Mouse (Mus musculus) myocyte (in vitro differentiated cells): ENCODE measurements around the gene Diras1. TPM values are rescaled to one million over a fixed set of nuclear protein-coding genes. Genes with fewer than 3 reads are reported as not detected.
"Not testable (repeated sequence)": the region's sequence is repeated elsewhere in the genome, so short reads cannot be mapped to it uniquely, and the experiment has no call there.

Source experiments
- H3K27me3 ChIP-seq: one replicate; pipeline ENCODE4 v1.6.1; 2011; ENCODE audit not compliant: control insufficient read depth, insufficient read depth, insufficient read length
- H3K36me3 ChIP-seq: one replicate; pipeline ENCODE4 v1.6.1; 2011; ENCODE audit not compliant: control insufficient read depth, insufficient read depth
- H3K4me2 ChIP-seq: one replicate; pipeline ENCODE4 v1.6.1; 2011; ENCODE audit warnings: low read depth, control low read depth
- H3K4me3 ChIP-seq: one replicate; pipeline ENCODE4 v1.5.1; 2011; ENCODE audit warnings: mild to moderate bottlenecking, control low read depth, moderate library complexity
- H3K79me2 ChIP-seq: one replicate; pipeline ENCODE4 v1.6.1; 2011; ENCODE audit not compliant: control insufficient read depth, insufficient read depth
- H3ac ChIP-seq: one replicate; pipeline ENCODE4 v1.6.1; 2011; ENCODE audit not compliant: control insufficient read depth, insufficient read length
- CEBPB ChIP-seq: IDR thresholded peaks from 2 replicates; pipeline ENCODE4 v1.6.1; 2011; ENCODE audit warnings: mild to moderate bottlenecking, moderate library complexity; ENCODE audit not compliant: poor library complexity, insufficient read depth, severe bottlenecking
- E2F4 ChIP-seq: IDR thresholded peaks from one replicate; pipeline ENCODE4 v1.6.1; 2011; ENCODE audit warnings: mild to moderate bottlenecking, control low read depth, moderate library complexity; ENCODE audit not compliant: insufficient read depth
- MAX ChIP-seq: IDR thresholded peaks from one replicate; pipeline ENCODE4 v1.6.1; 2011; ENCODE audit warnings: low read depth, mild to moderate bottlenecking, control low read depth
- MYOD1 ChIP-seq, 3 experiments: IDR thresholded peaks; one replicate each; pipeline ENCODE4 v1.6.1; 2011; ENCODE audit warnings: control low read depth in 2 of 3, low read depth in 2 of 3, mild to moderate bottlenecking in 2 of 3, moderate library complexity in 1 of 3; ENCODE audit not compliant: insufficient read length in 2 of 3, control insufficient read depth in 1 of 3
- MYOG ChIP-seq, 3 experiments: IDR thresholded peaks; one replicate each; pipeline ENCODE4 v1.6.1; 2011; ENCODE audit warnings: control low read depth in 2 of 3, low read depth in 2 of 3, mild to moderate bottlenecking in 2 of 3; ENCODE audit not compliant: insufficient read length in 2 of 3, control insufficient read depth in 1 of 3, insufficient read depth in 1 of 3
- POLR2A ChIP-seq: IDR thresholded peaks from one replicate; pipeline ENCODE4 v1.6.1; 2011; ENCODE audit warnings: low read depth, mild to moderate bottlenecking, control low read depth, moderate library complexity; ENCODE audit not compliant: insufficient read length
- POLR2AphosphoS2 ChIP-seq: IDR thresholded peaks from one replicate; pipeline ENCODE4 v1.6.1; 2011; ENCODE audit warnings: low read depth, control low read depth; ENCODE audit not compliant: insufficient read length
- REST ChIP-seq: IDR thresholded peaks from one replicate; pipeline ENCODE4 v1.6.1; 2011; ENCODE audit warnings: mild to moderate bottlenecking, control low read depth, moderate library complexity; ENCODE audit not compliant: insufficient read depth, insufficient read length
- SRF ChIP-seq: IDR thresholded peaks from one replicate; pipeline ENCODE4 v1.6.1; 2011; ENCODE audit warnings: low read depth; ENCODE audit not compliant: control insufficient read depth, insufficient read length
- TCF12 ChIP-seq: IDR thresholded peaks from one replicate; pipeline ENCODE4 v1.6.1; 2011; ENCODE audit warnings: mild to moderate bottlenecking, control low read depth; ENCODE audit not compliant: poor library complexity, insufficient read depth, severe bottlenecking
- TCF3 ChIP-seq: IDR thresholded peaks from one replicate; pipeline ENCODE4 v1.6.1; 2011; ENCODE audit warnings: low read depth, control low read depth; ENCODE audit not compliant: insufficient read length
- USF1 ChIP-seq: IDR thresholded peaks from one replicate; pipeline ENCODE4 v1.6.1; 2011; ENCODE audit warnings: low read depth, mild to moderate bottlenecking, control low read depth, moderate library complexity
- polyA plus RNA-seq: library from polyadenylated mRNA; unstranded; fragments of >200 nt; fragmentation: generic; extraction: Trizol; gene quantifications from one replicate; pipeline ENCODE4 v1.2.1, GENCODE M21; 2012; ENCODE audit warnings: missing spikeins

Diras1 gene
- polyA plus RNA-seq, 1 experiment, result 0.42 TPM

DNA sequence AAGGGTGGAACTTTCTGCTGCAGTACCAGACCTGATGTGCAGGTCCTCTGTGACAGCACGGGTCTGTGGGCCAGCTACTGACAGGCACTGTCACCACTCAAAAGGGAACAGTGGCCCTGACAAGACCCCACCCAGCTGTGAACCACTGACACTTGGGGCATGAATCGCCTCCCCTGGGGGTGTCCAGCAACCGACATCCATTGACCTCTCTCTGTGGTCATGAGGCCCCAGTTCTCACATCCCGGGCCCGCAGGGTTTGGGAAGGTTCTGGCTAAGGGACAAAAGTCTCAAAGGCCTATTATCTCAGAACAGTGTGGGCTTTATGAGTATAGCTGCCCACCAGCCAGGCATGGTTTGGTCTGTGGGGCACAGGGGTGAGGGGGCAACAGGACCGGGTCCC lies 29.7 kb upstream of the Diras1 start:
- H3K79me2 ChIP-seq, result peaks cover 70% of the 10 kb centered on the region
- TF ChIP-seq MAX (no peak), USF1 (no peak), TCF3 (no peak), MYOG (IDR thresholded peaks at IDR 0.05; ENCODE audit: control insufficient read depth in 1 of 3, insufficient read depth in 1 of 3, insufficient read length in 2 of 3, low read depth in 2 of 3) (no peak), POLR2A (no peak), E2F4 (no peak), REST (no peak), TCF12 (no peak)
- H3ac ChIP-seq, result no peak overlapping the region
- no peaks in the 10 kb centered on the region for H3K27me3 ChIP-seq
- no peak overlapping the region for H3K4me3 ChIP-seq
- no peak overlapping the region for H3K4me2 ChIP-seq
- H3K36me3 ChIP-seq, result peaks cover 3% of the 10 kb centered on the region

DNA sequence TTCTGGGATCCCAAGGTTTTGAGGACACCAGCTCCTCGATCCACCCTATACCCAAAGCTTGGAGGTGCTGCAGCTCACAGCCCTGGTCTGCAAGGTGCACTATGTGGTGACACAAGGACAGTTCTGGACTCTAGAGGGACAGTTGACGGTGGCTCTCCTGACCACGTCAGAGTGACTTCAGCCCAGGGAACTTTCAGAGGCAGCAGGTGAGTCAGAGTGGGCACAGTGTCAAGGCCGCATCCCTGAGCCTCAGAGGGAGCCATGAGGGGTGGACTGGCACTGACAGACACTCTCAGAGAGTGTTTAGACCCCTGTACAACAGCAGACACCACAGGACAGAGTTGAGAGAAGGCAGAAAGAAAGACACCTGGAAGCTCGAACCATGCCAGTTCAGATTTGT lies 27.1 kb upstream of the Diras1 start:
- Histone ChIP-seq H3K27me3 (no peaks in the 10 kb centered on the region), H3K4me2 (no peak overlapping the region), H3ac (no peak overlapping the region), H3K36me3 (peaks cover 12% of the 10 kb centered on the region), H3K4me3 (no peak overlapping the region), H3K79me2 (peaks cover 46% of the 10 kb centered on the region)
- TF ChIP-seq MYOG (IDR thresholded peaks at IDR 0.05; ENCODE audit: control insufficient read depth in 1 of 3, insufficient read depth in 1 of 3, insufficient read length in 2 of 3, low read depth in 2 of 3), result no peak
- TF ChIP-seq USF1, result no peak
- no peak for TF ChIP-seq MYOD1 (IDR thresholded peaks at IDR 0.05; ENCODE audit: control insufficient read depth in 1 of 3, insufficient read length in 2 of 3, low read depth in 2 of 3)
- no peak for TF ChIP-seq CEBPB
- no peak for TF ChIP-seq E2F4
- TF ChIP-seq POLR2AphosphoS2, result no peak
- TF ChIP-seq POLR2A, result no peak
- no peak for TF ChIP-seq REST
- no peak for TF ChIP-seq MAX
- no peak for TF ChIP-seq SRF
- no peak for TF ChIP-seq TCF3
- no peak for TF ChIP-seq TCF12

DNA sequence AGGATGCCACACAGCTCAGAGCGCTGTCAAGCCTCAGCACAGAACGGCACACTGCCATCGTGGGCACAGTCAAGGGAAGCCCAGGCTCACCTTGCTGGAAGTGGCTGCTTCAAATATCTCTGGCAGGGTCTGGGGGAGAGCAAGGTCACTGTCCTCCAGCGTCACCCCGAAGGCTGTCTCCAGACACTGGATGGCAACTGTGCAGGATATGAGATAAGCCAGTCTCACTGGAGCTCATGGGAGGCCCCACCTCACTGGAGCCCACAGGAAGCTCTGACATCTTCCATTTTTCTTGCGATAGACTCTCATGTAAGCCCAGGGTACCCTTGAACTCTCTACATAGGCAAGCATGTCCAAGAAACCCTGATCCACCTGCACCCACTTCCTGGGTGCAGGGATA lies 25.7 kb upstream of the Diras1 start:
- peaks cover 16% of the 10 kb centered on the region for H3K36me3 ChIP-seq
- no peak overlapping the region for H3K4me3 ChIP-seq
- H3K27me3 ChIP-seq, result no peaks in the 10 kb centered on the region

DNA sequence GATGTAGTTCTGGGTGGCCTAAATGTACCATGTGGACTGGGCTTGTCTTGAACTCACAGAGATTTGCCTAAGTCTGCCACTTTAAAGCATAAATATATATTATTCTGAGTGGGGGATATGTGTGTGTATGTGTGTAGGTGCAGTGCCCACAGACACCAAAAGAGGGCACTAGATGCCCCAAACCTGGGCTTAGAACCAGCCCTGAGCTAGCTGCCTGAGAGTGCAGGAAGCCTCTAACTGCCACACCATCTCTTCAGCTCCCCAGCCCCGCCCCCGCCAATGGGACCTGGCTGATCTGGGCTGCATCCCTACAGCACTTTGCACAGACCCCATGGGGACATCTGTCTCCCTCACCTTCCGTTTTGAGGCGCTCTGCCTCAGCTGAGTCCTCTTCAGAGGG lies 25.2 kb upstream of the Diras1 start:
- H3K4me2 ChIP-seq, result no peak overlapping the region
- no peak for TF ChIP-seq REST
- no peak for TF ChIP-seq CEBPB
- TF ChIP-seq E2F4, result no peak
- no peak for TF ChIP-seq POLR2AphosphoS2
- no peak for TF ChIP-seq MYOG (IDR thresholded peaks at IDR 0.05; ENCODE audit: control insufficient read depth in 1 of 3, insufficient read depth in 1 of 3, insufficient read length in 2 of 3, low read depth in 2 of 3)
- no peak for TF ChIP-seq USF1
- TF ChIP-seq POLR2A, result no peak
- no peak for TF ChIP-seq TCF12
- TF ChIP-seq MAX, result no peak
- TF ChIP-seq TCF3, result no peak
- no peak for TF ChIP-seq SRF
- TF ChIP-seq MYOD1 (IDR thresholded peaks at IDR 0.05; ENCODE audit: control insufficient read depth in 1 of 3, insufficient read length in 2 of 3, low read depth in 2 of 3), result no peak
- H3ac ChIP-seq, result no peak overlapping the region
- peaks cover 26% of the 10 kb centered on the region for H3K79me2 ChIP-seq
- no peaks in the 10 kb centered on the region for H3K27me3 ChIP-seq
- peaks cover 16% of the 10 kb centered on the region for H3K36me3 ChIP-seq
- H3K4me3 ChIP-seq, result no peak overlapping the region

More for the DNA sequence above, 25.7 kb upstream of the Diras1 start:
- Histone ChIP-seq H3ac (no peak overlapping the region), H3K79me2 (peaks cover 31% of the 10 kb centered on the region), H3K4me2 (no peak overlapping the region)
- TF ChIP-seq REST, result no peak
- no peak for TF ChIP-seq USF1
- TF ChIP-seq POLR2A, result no peak
- no peak for TF ChIP-seq MAX
- TF ChIP-seq SRF, result no peak
- no peak for TF ChIP-seq E2F4
- no peak for TF ChIP-seq CEBPB
- TF ChIP-seq TCF12, result no peak
- no peak for TF ChIP-seq MYOG (IDR thresholded peaks at IDR 0.05; ENCODE audit: control insufficient read depth in 1 of 3, insufficient read depth in 1 of 3, insufficient read length in 2 of 3, low read depth in 2 of 3)
- no peak for TF ChIP-seq MYOD1 (IDR thresholded peaks at IDR 0.05; ENCODE audit: control insufficient read depth in 1 of 3, insufficient read length in 2 of 3, low read depth in 2 of 3)
- TF ChIP-seq TCF3, result no peak
- TF ChIP-seq POLR2AphosphoS2, result no peak

DNA sequence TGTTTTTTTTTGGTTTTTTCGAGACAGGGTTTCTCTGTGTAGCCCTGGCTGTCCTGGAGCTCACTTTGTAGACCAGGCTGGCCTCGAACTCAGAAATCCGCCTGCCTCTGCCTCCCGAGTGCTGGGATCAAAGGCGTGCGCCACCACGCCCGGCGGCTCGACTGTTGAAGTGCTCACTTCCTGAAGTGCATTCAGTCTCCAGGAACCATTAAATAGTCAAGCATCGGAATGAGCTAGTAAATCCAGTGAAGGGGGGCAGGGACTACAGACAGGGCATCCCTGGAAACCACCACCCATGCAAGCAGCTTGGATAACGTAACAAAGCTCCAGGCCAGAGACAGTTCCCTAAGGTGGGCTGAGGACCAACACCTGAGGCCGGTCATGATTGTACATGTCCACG lies 19.8 kb upstream of the Diras1 start:
- not testable (repeated sequence) for H3K4me3 ChIP-seq, H3K27me3 ChIP-seq, H3ac ChIP-seq, H3K79me2 ChIP-seq, H3K4me2 ChIP-seq
- H3K36me3 ChIP-seq, result peaks cover 18% of the 10 kb centered on the region
